Mouse (Mus musculus) liver, embryonic 16.5 days (tissue): ENCODE measurements around the gene Serpina3g. TPM values are rescaled to one million over a fixed set of nuclear protein-coding genes. Genes with fewer than 3 reads are reported as not detected.
"Not testable (repeated sequence)": the region's sequence is repeated elsewhere in the genome, so short reads cannot be mapped to it uniquely, and the experiment has no call there.

Source experiments
- ATAC-seq: fragments of 200-750 bp; cut with Nextera tagmentation; 2 replicates; pipeline ENCODE4 v1.8.0; 2017; ENCODE audit warnings: low read depth, mild to moderate bottlenecking, moderate number of reproducible peaks, moderate library complexity
- H3K27ac ChIP-seq: fragments of 300-500 bp; sonication (generic); 2 replicates; pipeline ENCODE4 v1.5.1; 2014; ENCODE audit warnings: mild to moderate bottlenecking, low read length
- H3K27me3 ChIP-seq: fragments of 300-500 bp; sonication (generic); 2 replicates; pipeline ENCODE4 v1.6.1; 2014; ENCODE audit warnings: low read depth, low read length, mixed read lengths; ENCODE audit not compliant: control insufficient read depth, insufficient read depth
- H3K36me3 ChIP-seq: fragments of 300-500 bp; sonication (generic); 2 replicates; pipeline ENCODE4 v1.6.1; 2014; ENCODE audit warnings: mild to moderate bottlenecking; ENCODE audit not compliant: control insufficient read depth, insufficient read depth
- H3K4me1 ChIP-seq: fragments of 300-500 bp; sonication (generic); 2 replicates; pipeline ENCODE4 v1.6.1; 2014; ENCODE audit warnings: low read depth, low read length, mixed read lengths; ENCODE audit not compliant: control insufficient read depth
- H3K4me2 ChIP-seq: fragments of 300-500 bp; sonication (generic); 2 replicates; pipeline ENCODE4 v1.6.1; 2014; ENCODE audit warnings: low read depth, low read length, mixed read lengths
- H3K4me3 ChIP-seq: fragments of 300-500 bp; sonication (generic); 2 replicates; pipeline ENCODE4 v1.5.1; 2014; ENCODE audit warnings: low read depth, mild to moderate bottlenecking, low read length
- H3K9ac ChIP-seq: fragments of 300-500 bp; sonication (generic); 2 replicates; pipeline ENCODE4 v1.6.1; 2014; ENCODE audit warnings: low read depth, low read length
- H3K9me3 ChIP-seq: fragments of 300-500 bp; sonication (generic); replicated peaks from 2 replicates; pipeline ENCODE4 v1.6.1; 2016; ENCODE audit warnings: low read length; ENCODE audit not compliant: control insufficient read depth
- WGBS: fragments of 180-500 bp; shearing (Covaris S2); extraction: QIAGEN DNeasy Blood & Tissue Kit; methylation state at CpG from one replicate; pipeline ENCODE4 v1.1.7; 2014; ENCODE audit not compliant: insufficient replicate concordance; 5-methylcytosine and 5-hydroxymethylcytosine counted together
- polyA plus RNA-seq: library from polyadenylated mRNA; unstranded; fragments of >200 nt; fragmentation: Nextera tagmentation; extraction: Ambion mirVana; gene quantifications from 2 replicates; pipeline ENCODE4 v1.2.1, GENCODE M21; 2015

The Serpina3g gene
- polyA plus RNA-seq, 1 experiment from 2014 or later = 2.7 TPM

- H3K27ac ChIP-seq = no peak overlapping the region
- H3K27me3 ChIP-seq = no peaks in the 10 kb centered on the region
- 22% methylated on average over 1 of the region's 1 CpGs for WGBS
- no peaks in the 10 kb centered on the region for H3K36me3 ChIP-seq
- no peaks in the 10 kb centered on the region for H3K9me3 ChIP-seq
- ATAC-seq = no peak
- H3K4me3 ChIP-seq = no peak overlapping the region
- no peaks in the 10 kb centered on the region for H3K4me1 ChIP-seq
- H3K4me2 ChIP-seq = no peak overlapping the region
- no peak overlapping the region for H3K9ac ChIP-seq
Observed at GRCm38 (mm10) chr12:104223690-104224089, 12.4 kb upstream of the Serpina3g start.

GRCm38 (mm10) chr12:104224598-104225300, 11.3 kb upstream of the Serpina3g start:
- ATAC-seq = no peak
- WGBS = 32% methylated on average over 7 of the region's 7 CpGs
- no peak overlapping the region for H3K4me2 ChIP-seq

GRCm38 (mm10) chr12:104230762-104231161, 5.3 kb upstream of the Serpina3g start:
- Histone ChIP-seq H3K9me3 (no peaks in the 10 kb centered on the region), H3K27ac (no peak overlapping the region), H3K4me2 (no peak overlapping the region), H3K4me3 (no peak overlapping the region), H3K36me3 (no peaks in the 10 kb centered on the region), H3K9ac (no peak overlapping the region), H3K27me3 (no peaks in the 10 kb centered on the region), H3K4me1 (no peaks in the 10 kb centered on the region)
- no peak for ATAC-seq
- 29% methylated on average over 2 of the region's 2 CpGs for WGBS

More at GRCm38 (mm10) chr12:104224598-104225300, 11.3 kb upstream of the Serpina3g start:
- no peaks in the 10 kb centered on the region for H3K36me3 ChIP-seq
- no peaks in the 10 kb centered on the region for H3K4me1 ChIP-seq
- no peaks in the 10 kb centered on the region for H3K9me3 ChIP-seq
- H3K27ac ChIP-seq = no peak overlapping the region
- H3K9ac ChIP-seq = no peak overlapping the region
- H3K27me3 ChIP-seq = no peaks in the 10 kb centered on the region
- H3K4me3 ChIP-seq = no peak overlapping the region

- not testable (repeated sequence) for H3K27ac ChIP-seq, H3K4me3 ChIP-seq, H3K4me2 ChIP-seq, ATAC-seq, H3K9me3 ChIP-seq, H3K4me1 ChIP-seq, H3K36me3 ChIP-seq, H3K27me3 ChIP-seq, H3K9ac ChIP-seq
- 47% methylated on average over 1 of the region's 1 CpGs for WGBS
Observed at GRCm38 (mm10) chr12:104238048-104238447, 2.0 kb downstream of the Serpina3g start.

GRCm38 (mm10) chr12:104243307-104243706, 7.3 kb downstream of the Serpina3g start:
- no peaks in the 10 kb centered on the region for H3K9me3 ChIP-seq
- H3K4me3 ChIP-seq = no peak overlapping the region
- H3K27me3 ChIP-seq = no peaks in the 10 kb centered on the region
- no peaks in the 10 kb centered on the region for H3K36me3 ChIP-seq
- H3K9ac ChIP-seq = no peak overlapping the region
- no peaks in the 10 kb centered on the region for H3K4me1 ChIP-seq
- no peak overlapping the region for H3K4me2 ChIP-seq
- no peak for ATAC-seq
- H3K27ac ChIP-seq = no peak overlapping the region

- H3K36me3 ChIP-seq = no peaks in the 10 kb centered on the region
- no peak for ATAC-seq
- H3K27me3 ChIP-seq = no peaks in the 10 kb centered on the region
- no peak overlapping the region for H3K9ac ChIP-seq
- no peaks in the 10 kb centered on the region for H3K9me3 ChIP-seq
- H3K4me2 ChIP-seq = no peak overlapping the region
- H3K27ac ChIP-seq = no peak overlapping the region
- WGBS = 74% methylated on average over 1 of the region's 1 CpGs
- H3K4me3 ChIP-seq = no peak overlapping the region
- no peaks in the 10 kb centered on the region for H3K4me1 ChIP-seq
Observed at GRCm38 (mm10) chr12:104245092-104245491, 9.0 kb downstream of the Serpina3g start.

GRCm38 (mm10) chr12:104245595-104245994, 9.6 kb downstream of the Serpina3g start:
- Histone ChIP-seq H3K9me3 (no peaks in the 10 kb centered on the region), H3K4me3 (no peak overlapping the region), H3K27ac (no peak overlapping the region), H3K36me3 (no peaks in the 10 kb centered on the region), H3K27me3 (no peaks in the 10 kb centered on the region), H3K4me1 (no peaks in the 10 kb centered on the region), H3K4me2 (no peak overlapping the region), H3K9ac (no peak overlapping the region)
- no peak for ATAC-seq
- WGBS = 51% methylated on average over 3 of the region's 3 CpGs

GRCm38 (mm10) chr12:104247553-104248002, 11.5 kb downstream of the Serpina3g start:
- Histone ChIP-seq H3K27ac (no peak overlapping the region), H3K9me3 (no peaks in the 10 kb centered on the region), H3K9ac (no peak overlapping the region), H3K27me3 (no peaks in the 10 kb centered on the region), H3K4me3 (no peak overlapping the region), H3K4me1 (no peaks in the 10 kb centered on the region), H3K36me3 (no peaks in the 10 kb centered on the region), H3K4me2 (no peak overlapping the region)
- 0 out of 2 replicates have a peak, but pooled peaks have one; percentile 16 for ATAC-seq

GRCm38 (mm10) chr12:104248231-104248630, 12.2 kb downstream of the Serpina3g start:
- Histone ChIP-seq H3K27me3 (no peaks in the 10 kb centered on the region), H3K9ac (no peak overlapping the region), H3K36me3 (no peaks in the 10 kb centered on the region), H3K4me3 (no peak overlapping the region), H3K27ac (no peak overlapping the region), H3K9me3 (no peaks in the 10 kb centered on the region), H3K4me2 (no peak overlapping the region), H3K4me1 (no peaks in the 10 kb centered on the region)
- WGBS = 63% methylated on average over 3 of the region's 3 CpGs
- no peak for ATAC-seq
